Mouse (Mus musculus): ENCODE measurements at regions not wholly inside any gene's neighbourhood (a gene's known extent, or its start where the extent isn't known, plus 50 kb on each side); places are given as distances from the start of the nearest gene placed in this dataset.
A peak's percentile ranks its signal among the peaks of the same experiment; 100 is the strongest.
"Not testable (repeated sequence)": the region's sequence is repeated elsewhere in the genome, so short reads cannot be mapped to it uniquely, and the experiment has no call there.

GRCm38 (mm10) chr12:80055894-80056293 is 56.9 kb downstream of the Zfp36l1 start:
- DNase-seq (ENCODE audit: low spot score in 2 of 2), result not testable (repeated sequence)

- DNase-seq (ENCODE audit: low spot score in 2 of 2), result no peak
Observed at GRCm38 (mm10) chr12:80055394-80055793, 57.4 kb downstream of the Zfp36l1 start.

- DNase-seq (ENCODE audit: low spot score in 2 of 2), result no peak
Observed at GRCm38 (mm10) chr12:80054655-80055037, 58.2 kb downstream of the Zfp36l1 start.

- no peak for DNase-seq (ENCODE audit: low spot score in 2 of 2)
Observed at GRCm38 (mm10) chr12:80053902-80054654, 58.7 kb downstream of the Zfp36l1 start.

DNA sequence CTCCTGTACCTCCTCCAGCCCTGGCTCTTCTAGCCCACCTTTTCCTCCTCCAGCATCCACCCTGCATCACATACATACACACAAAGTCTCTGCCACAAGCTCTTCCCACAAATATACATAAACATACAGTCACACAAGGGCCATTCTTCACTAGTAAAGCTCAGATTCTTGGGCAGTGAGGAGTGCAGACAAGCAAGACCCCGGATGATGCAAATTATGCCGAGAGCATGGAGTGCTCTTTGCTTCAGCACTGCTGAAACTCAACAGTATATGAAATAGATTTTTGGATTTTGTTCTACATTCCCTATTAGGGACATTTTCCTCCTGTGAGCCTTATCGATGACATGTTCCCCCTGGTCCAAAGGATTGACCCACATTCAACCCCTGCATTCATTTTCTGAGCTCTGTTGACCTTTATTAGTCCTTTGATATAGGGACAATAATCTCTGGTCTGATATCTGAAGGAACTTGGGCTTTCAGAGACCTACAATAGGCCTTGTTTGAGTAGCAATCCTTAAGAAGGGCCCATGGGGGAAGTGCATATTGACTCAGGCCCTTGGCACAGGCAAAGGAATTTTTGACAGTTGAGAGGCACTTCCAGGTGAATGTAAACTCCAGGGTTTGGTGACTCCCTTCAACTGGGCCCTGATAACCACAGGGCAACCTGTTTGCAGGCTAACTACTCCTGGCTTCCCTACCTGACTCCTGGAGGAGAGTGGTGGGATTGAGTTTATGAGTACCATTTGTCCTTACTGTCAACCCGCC is 64.4 kb downstream of the Zfp36l1 start:
- no peak for DNase-seq (ENCODE audit: low spot score in 2 of 2)

DNA sequence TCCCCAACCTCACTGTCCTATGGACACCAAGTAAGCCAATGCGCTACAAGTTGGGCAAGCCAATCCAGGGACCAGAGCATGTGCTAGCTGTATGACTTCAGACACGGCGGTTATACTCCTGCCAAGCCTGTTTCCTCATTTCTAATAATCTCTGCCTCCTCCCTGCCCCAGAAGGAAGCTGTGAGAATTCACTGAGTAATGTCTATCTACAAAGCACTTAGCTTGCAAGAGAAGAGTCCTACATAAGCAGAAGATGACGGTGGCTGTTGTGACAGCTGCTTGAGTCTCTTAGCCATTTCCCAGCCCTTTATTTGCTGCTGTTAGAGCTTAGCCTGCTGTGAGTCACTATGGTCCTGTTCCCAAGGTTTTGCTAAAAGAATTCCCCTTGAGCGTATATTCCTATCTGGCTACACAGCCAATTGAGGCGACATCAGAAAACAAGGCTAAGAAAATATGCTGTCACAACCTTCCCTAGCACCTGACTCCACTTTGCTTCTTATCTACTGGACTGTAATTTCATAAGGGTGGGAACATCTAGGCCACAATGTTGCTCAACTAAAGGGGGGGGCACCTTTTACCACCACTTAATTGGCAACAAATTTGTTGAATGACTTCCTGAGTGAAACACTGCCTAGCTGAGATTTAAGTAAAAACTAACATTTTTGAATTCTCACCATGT is 66.0 kb downstream of the Zfp36l1 start:
- peak in 1 of 2 experiments; percentile 44 for DNase-seq (ENCODE audit: low spot score in 2 of 2)

DNA sequence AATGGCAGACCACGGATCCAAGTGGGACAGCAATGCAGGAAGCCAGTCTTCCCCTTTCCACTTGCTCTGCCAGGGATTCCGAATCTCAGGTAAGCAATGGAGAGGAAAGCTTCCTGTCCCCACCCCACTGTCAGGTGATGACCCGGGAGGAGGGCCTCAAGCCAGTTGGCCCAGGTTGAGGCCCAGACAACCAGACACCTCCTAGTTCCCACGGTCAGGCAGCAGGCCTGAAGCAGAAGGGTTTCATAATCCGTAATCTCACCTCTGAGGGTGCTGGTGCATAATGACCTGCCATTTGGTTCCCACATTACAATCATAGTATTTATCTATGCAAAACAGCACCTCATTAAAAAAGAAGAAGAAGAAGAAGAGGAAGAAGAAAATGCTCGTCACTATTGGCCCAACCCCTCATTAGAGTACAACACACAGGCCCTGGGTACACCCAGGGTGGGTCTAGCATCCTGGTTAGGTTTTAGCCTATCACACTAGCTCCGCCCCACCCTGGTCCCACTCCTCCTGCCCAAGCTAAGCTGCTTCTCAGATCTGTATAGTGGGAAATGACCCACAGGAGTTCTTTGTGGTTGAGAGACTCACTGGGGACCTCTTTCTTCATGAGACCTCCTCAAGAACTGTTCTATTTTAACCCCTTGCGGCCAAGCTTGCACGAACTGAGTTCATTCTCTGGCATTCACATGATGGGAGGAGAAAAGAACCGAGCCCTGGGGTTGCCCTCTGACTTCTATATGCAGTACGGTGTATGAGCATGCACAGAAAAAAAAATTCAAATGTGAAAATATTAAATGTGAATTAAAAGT is 71.1 kb downstream of the Zfp36l1 start:
- DNase-seq (ENCODE audit: low spot score in 2 of 2), result no peak

DNA sequence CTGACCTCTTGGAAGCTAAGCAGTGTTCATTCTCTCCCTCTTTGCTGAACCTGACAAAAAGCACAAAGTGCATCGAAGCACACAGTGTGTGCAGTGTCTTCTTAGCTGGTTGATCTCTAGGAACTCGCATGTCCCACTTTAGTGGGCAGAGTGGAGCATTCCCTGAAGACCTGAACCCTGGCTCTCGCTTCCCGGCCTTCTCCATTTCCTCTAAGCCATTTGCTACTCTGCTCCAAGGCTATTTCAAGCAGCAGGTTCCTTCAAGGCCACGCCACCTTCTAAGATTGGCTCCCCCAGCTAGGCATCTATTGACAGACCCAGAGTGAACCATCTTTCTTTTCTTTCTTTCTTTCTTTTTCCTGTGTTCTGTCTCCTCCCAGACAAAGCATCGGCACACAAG is 71.8 kb downstream of the Zfp36l1 start:
- no peak for DNase-seq (ENCODE audit: low spot score in 2 of 2)

- no peak for DNase-seq (ENCODE audit: low spot score in 2 of 2)
Observed at GRCm38 (mm10) chr12:80040233-80040632, 72.6 kb downstream of the Zfp36l1 start.

GRCm38 (mm10) chr12:80039150-80039549 is 73.7 kb downstream of the Zfp36l1 start:
- no peak for DNase-seq (ENCODE audit: low spot score in 2 of 2)

- no peak for DNase-seq (ENCODE audit: low spot score in 2 of 2)
Observed at GRCm38 (mm10) chr12:80035500-80036271, 77.1 kb downstream of the Zfp36l1 start.

- no peak for DNase-seq (ENCODE audit: low spot score in 2 of 2)
Observed at GRCm38 (mm10) chr12:80034963-80035411, 77.8 kb downstream of the Zfp36l1 start.

DNA sequence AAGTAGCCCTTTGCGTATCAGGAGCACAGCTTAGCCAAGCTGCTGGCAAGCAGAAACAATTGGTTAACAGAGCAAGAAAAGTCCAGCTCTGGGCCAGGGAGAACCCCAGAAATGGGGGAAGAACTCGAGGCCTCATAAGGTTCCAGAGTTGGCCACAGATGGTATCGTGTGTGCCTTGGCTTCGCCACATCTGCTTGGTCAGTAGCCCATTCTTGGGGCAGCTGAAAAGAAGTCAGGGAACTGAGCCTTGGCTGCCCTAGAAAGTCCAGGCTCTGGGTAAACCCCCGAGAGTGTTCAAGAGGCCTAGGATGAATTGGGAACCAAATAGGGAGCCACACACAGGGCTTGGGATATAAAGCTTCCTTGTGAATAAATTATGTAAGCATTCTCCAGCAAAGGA is 78.7 kb downstream of the Zfp36l1 start:
- peak; percentile 51 to 53 for DNase-seq (ENCODE audit: low spot score in 2 of 2)

- DNase-seq (ENCODE audit: low spot score in 2 of 2), result no peak
Observed at GRCm38 (mm10) chr12:80032520-80032919, 80.3 kb downstream of the Zfp36l1 start.

DNA sequence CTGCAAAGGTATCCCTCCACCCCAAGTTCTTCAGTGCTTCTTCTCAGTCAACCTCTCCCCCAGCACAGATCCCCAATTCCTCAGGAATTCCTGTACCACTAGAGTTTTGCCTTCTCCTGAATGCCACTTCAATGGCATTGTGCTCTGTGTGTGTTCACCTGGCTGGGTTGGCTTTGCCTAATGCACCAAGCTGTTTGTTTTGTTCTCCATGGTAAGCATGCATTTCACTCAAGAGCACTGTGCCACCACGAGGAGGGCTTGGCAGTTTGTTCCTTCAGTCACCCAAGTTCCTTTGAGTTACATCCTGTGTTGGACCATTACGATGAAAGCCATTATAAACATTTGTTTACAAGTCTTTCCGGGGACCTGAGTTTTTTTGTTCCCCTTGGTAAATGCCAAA is 84.5 kb downstream of the Zfp36l1 start:
- no peak for DNase-seq (ENCODE audit: low spot score in 2 of 2)

- DNase-seq (ENCODE audit: low spot score in 2 of 2), result no peak
Observed at GRCm38 (mm10) chr12:80023107-80024078, 89.4 kb downstream of the Zfp36l1 start.

DNA sequence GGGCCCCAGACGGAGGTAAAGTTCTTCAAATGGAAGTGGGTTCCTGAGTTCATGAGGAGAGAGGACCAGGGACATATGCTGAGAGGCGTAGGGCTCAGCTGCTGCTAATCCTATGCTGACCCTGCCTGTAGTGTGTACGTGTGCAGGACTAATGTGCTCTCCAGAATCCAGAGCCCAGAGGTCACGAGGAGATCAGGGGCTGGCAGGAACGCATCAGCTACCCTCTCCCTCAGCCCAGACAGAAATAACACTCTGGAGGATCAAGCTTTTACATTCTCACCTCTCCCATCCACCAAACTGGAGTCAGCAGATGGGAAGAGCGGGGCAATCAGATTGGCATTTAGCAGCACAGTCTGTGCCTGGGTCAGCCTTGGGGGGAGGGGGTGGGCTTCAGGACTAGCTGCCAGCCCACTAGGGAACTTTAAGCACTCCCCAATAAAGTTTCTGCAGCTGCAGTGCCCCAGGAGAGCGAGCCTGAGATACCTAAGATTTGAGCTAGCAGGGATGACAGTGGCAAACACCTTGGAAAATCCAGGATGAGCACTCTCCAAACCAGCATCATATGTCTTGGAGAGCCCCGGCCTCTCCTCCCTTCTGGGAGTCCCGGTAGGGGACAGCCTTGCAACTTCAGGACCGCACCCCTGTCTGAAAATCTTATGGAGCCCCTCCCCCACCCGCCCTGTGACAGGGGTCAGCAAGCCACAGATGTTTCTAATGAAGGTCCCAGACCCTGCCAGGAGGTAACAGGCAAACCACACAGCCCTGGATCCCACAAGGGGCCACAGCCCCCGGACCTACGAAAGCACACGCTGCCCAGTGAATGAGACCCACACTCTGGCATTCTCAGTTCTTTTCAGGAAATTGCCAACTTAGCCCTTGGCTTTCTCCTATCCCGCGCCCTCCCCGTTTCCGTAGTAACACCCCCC is 90.4 kb downstream of the Zfp36l1 start:
- no peak for DNase-seq (ENCODE audit: low spot score in 2 of 2)

DNA sequence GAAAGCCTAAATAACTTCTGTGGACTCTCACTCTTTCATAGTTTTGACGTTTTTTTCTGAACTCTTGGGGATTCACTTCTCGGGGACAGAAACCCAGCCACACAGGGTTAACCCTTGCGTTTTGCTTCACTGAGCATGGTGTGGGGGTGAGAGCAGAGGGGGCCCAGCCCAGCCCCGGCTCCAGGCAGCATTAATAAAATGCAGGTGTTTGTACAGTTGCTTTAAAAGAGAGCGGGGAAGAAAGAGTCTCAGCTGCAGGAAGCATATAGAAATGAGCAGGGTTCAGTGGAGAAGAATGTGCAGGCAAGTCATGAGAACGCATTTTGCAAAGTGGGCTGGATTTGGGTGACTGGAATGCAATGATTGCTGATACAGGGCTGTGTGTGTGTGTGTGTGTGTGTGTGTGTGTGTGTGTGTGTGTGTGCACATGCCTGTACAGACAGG is 91.8 kb downstream of the Zfp36l1 start:
- no peak for DNase-seq (ENCODE audit: low spot score in 2 of 2)

GRCm38 (mm10) chr12:80018086-80018485 is 94.7 kb downstream of the Zfp36l1 start:
- no peak for DNase-seq (ENCODE audit: low spot score in 2 of 2)

Data from right cerebral cortex, postnatal 10 days (tissue).